Mouse (Mus musculus): ENCODE results near the gene BC048562. TPM values are rescaled to one million over a fixed set of nuclear protein-coding genes. Genes with fewer than 3 reads are reported as not detected.

BC048562 gene
- polyA plus RNA-seq, 1 experiment from 2014 or later = not detected

GRCm38 (mm10) chr9:108494146-108494825 is 58.0 kb downstream of the BC048562 start:
- Histone ChIP-seq H3K36me3 (ENCODE audit: inconsistent target) (peaks cover 63% of the 10 kb centered on the region), H3K27ac (no peak overlapping the region), H3K79me2 (ENCODE audit: inconsistent target) (peaks cover 32% of the 10 kb centered on the region), H3K4me3 (ENCODE audit: inconsistent target) (no peak overlapping the region)
- 98% methylated on average over 18 of the region's 19 CpGs for WGBS (ENCODE audit: missing documents)

GRCm38 (mm10) chr9:108494905-108495304 is 58.6 kb downstream of the BC048562 start:
- Histone ChIP-seq H3K27ac (no peak overlapping the region), H3K36me3 (ENCODE audit: inconsistent target) (peaks cover 69% of the 10 kb centered on the region), H3K4me3 (ENCODE audit: inconsistent target) (no peak overlapping the region), H3K79me2 (ENCODE audit: inconsistent target) (peaks cover 32% of the 10 kb centered on the region)
- WGBS (ENCODE audit: missing documents) = 83% methylated on average over 10 of the region's 10 CpGs

Other genes with a start within 250 kb of the BC048562 start
- 4.3 to 8.4 TPM (median 4.9 TPM) in 3 replicates for gene Bsn, start 246.1 kb upstream of the BC048562 start, polyA plus RNA-seq (2018)
- gene Dag1, start 172.5 kb upstream of the BC048562 start, polyA plus RNA-seq (2018) = 38.1 to 58.2 TPM (median 44.5 TPM) in 3 replicates
- 6.8 to 7.1 TPM (median 6.8 TPM) in 3 replicates for gene Nicn1, start 146.1 kb upstream of the BC048562 start, polyA plus RNA-seq (2018)
- 0.67 to 1.3 TPM (median 0.96 TPM) in 3 replicates for gene Amt, start 139.6 kb upstream of the BC048562 start, polyA plus RNA-seq (2018)
- gene Rhoa, start 130.4 kb upstream of the BC048562 start, polyA plus RNA-seq (2018) = 409 to 646 TPM (median 437 TPM) in 3 replicates
- gene Tcta, start 130.3 kb upstream of the BC048562 start, polyA plus RNA-seq (2018) = 7.0 to 22.0 TPM (median 13.1 TPM) in 3 replicates
- 944 to 2,094 TPM (median 1,300 TPM) in 3 replicates for gene Gpx1, start 97.6 kb upstream of the BC048562 start, polyA plus RNA-seq (2018)
- gene Usp4, start 88.6 kb upstream of the BC048562 start, polyA plus RNA-seq (2018) = 60.3 to 67.5 TPM (median 67.2 TPM) in 3 replicates
- gene 1700102P08Rik, start 43.7 kb upstream of the BC048562 start, polyA plus RNA-seq (2018) = 0.33 TPM in 1 of 3 replicates, not detected in the others
- gene Ccdc36, start 8.0 kb upstream of the BC048562 start, polyA plus RNA-seq (2018) = not detected in 3 replicates
- 15.8 to 26.5 TPM (median 19.0 TPM) in 3 replicates for gene Ccdc71, start 24.0 kb downstream of the BC048562 start, polyA plus RNA-seq (2018)
- 1.5 to 1.9 TPM (median 1.6 TPM) in 3 replicates for gene Klhdc8b, start 25.1 kb downstream of the BC048562 start, polyA plus RNA-seq (2018)
- 0.26 to 0.92 TPM (median 0.40 TPM) in 3 replicates for gene Lamb2, start 43.3 kb downstream of the BC048562 start, polyA plus RNA-seq (2018)
- 33.8 to 68.8 TPM (median 46.3 TPM) in 3 replicates for gene Usp19, start 54.1 kb downstream of the BC048562 start, polyA plus RNA-seq (2018)
- 77.0 to 179 TPM (median 87.2 TPM) in 3 replicates for gene Qars, start 71.2 kb downstream of the BC048562 start, polyA plus RNA-seq (2018)
- gene Qrich1, start 80.3 kb downstream of the BC048562 start, polyA plus RNA-seq (2018) = 73.2 to 92.9 TPM (median 77.3 TPM) in 3 replicates
- gene Impdh2, start 123.8 kb downstream of the BC048562 start, polyA plus RNA-seq (2018) = 36.0 to 103 TPM (median 41.0 TPM) in 3 replicates
- 9.6 to 20.2 TPM (median 16.5 TPM) in 3 replicates for gene Ndufaf3, start 131.0 kb downstream of the BC048562 start, polyA plus RNA-seq (2018)
- gene Dalrd3, start 133.4 kb downstream of the BC048562 start, polyA plus RNA-seq (2018) = 17.5 to 30.5 TPM (median 20.5 TPM) in 3 replicates
- 3.1 to 7.5 TPM (median 7.5 TPM) in 3 replicates for gene Wdr6, start 142.3 kb downstream of the BC048562 start, polyA plus RNA-seq (2018)
- 0.16 to 0.70 TPM (median 0.33 TPM) in 3 replicates for gene P4htm, start 161.2 kb downstream of the BC048562 start, polyA plus RNA-seq (2018)
- gene Arih2, start 212.9 kb downstream of the BC048562 start, polyA plus RNA-seq (2018) = 22.7 to 40.8 TPM (median 29.9 TPM) in 3 replicates
- 28.0 to 35.2 TPM (median 33.4 TPM) in 3 replicates for gene Slc25a20, start 225.6 kb downstream of the BC048562 start, polyA plus RNA-seq (2018)

Measured in macrophage (primary cell).